Mouse (Mus musculus): ENCODE results near the gene Ang2. TPM values are rescaled to one million over a fixed set of nuclear protein-coding genes. Genes with fewer than 3 reads are reported as not detected.

Ang2 gene
- polyA plus RNA-seq, 2 experiments = not detected

GRCm38 (mm10) chr14:51157072-51157471 is 41.9 kb downstream of the Ang2 start:
- no peak for ATAC-seq (ENCODE audit: insufficient read depth)
- Histone ChIP-seq H3K4me3 (ENCODE audit: insufficient read depth in 1 of 2, low read depth in 2 of 2, low read length in 2 of 2) (no peak overlapping the region), H3K4me1 (replicated peaks; ENCODE audit: control insufficient read depth in 2 of 2, insufficient read depth in 2 of 2, low read length in 1 of 2) (peaks cover 12 to 22% of the 10 kb centered on the region in 2 experiments), H3K9me3 (ENCODE audit: control insufficient read depth, low read length) (no peaks in the 10 kb centered on the region), H3K9ac (replicated peaks) (no peak overlapping the region), H3K27me3 (ENCODE audit: control insufficient read depth, insufficient read depth, low read length) (no peaks in the 10 kb centered on the region), H3K4me2 (ENCODE audit: low read depth) (no peak overlapping the region), H3K36me3 (replicated peaks; ENCODE audit: control insufficient read depth, insufficient read depth, low read depth) (no peaks in the 10 kb centered on the region), H3K27ac (no peak overlapping the region)
- DNase-seq (ENCODE audit: low read depth in 3 of 3, low spot score in 3 of 3) = no peak
- 48% methylated on average over 1 of the region's 1 CpGs for WGBS (ENCODE audit: insufficient replicate concordance)
- TF ChIP-seq CTCF (IDR thresholded peaks at IDR 0.05; ENCODE audit: low read depth) (no peak), EP300 (IDR thresholded peaks at IDR 0.05; ENCODE audit: low read depth) (no peak)

GRCm38 (mm10) chr14:51156736-51157068 is 42.2 kb downstream of the Ang2 start:
- DNase-seq (ENCODE audit: low read depth in 3 of 3, low spot score in 3 of 3) (no peak), ATAC-seq (ENCODE audit: insufficient read depth) (no peak)
- Histone ChIP-seq H3K36me3 (replicated peaks; ENCODE audit: control insufficient read depth, insufficient read depth, low read depth) (no peaks in the 10 kb centered on the region), H3K27ac (no peak overlapping the region), H3K4me1 (replicated peaks; ENCODE audit: control insufficient read depth in 2 of 2, insufficient read depth in 2 of 2, low read length in 1 of 2) (peaks cover 16 to 25% of the 10 kb centered on the region in 2 experiments), H3K4me2 (ENCODE audit: low read depth) (no peak overlapping the region), H3K9me3 (ENCODE audit: control insufficient read depth, low read length) (no peaks in the 10 kb centered on the region), H3K27me3 (ENCODE audit: control insufficient read depth, insufficient read depth, low read length) (no peaks in the 10 kb centered on the region), H3K4me3 (ENCODE audit: insufficient read depth in 1 of 2, low read depth in 2 of 2, low read length in 2 of 2) (no peak overlapping the region), H3K9ac (replicated peaks) (no peak overlapping the region)
- 48% methylated on average over 4 of the region's 4 CpGs for WGBS (ENCODE audit: insufficient replicate concordance)
- no peak for TF ChIP-seq EP300 (IDR thresholded peaks at IDR 0.05; ENCODE audit: low read depth)
- no peak for TF ChIP-seq CTCF (IDR thresholded peaks at IDR 0.05; ENCODE audit: low read depth)

GRCm38 (mm10) chr14:51156056-51156735 is 42.8 kb downstream of the Ang2 start:
- Histone ChIP-seq H3K36me3 (replicated peaks; ENCODE audit: control insufficient read depth, insufficient read depth, low read depth) (no peaks in the 10 kb centered on the region), H3K27ac (no peak overlapping the region), H3K4me2 (ENCODE audit: low read depth) (no peak overlapping the region), H3K9ac (replicated peaks) (no peak overlapping the region), H3K9me3 (ENCODE audit: control insufficient read depth, low read length) (no peaks in the 10 kb centered on the region), H3K27me3 (ENCODE audit: control insufficient read depth, insufficient read depth, low read length) (no peaks in the 10 kb centered on the region), H3K4me3 (ENCODE audit: insufficient read depth in 1 of 2, low read depth in 2 of 2, low read length in 2 of 2) (no peak overlapping the region), H3K4me1 (replicated peaks; ENCODE audit: control insufficient read depth in 2 of 2, insufficient read depth in 2 of 2, low read length in 1 of 2) (peaks cover 16 to 26% of the 10 kb centered on the region in 2 experiments)
- 78% methylated on average over 5 of the region's 5 CpGs for WGBS (ENCODE audit: insufficient replicate concordance)
- no peak for TF ChIP-seq CTCF (IDR thresholded peaks at IDR 0.05; ENCODE audit: low read depth)
- no peak for TF ChIP-seq EP300 (IDR thresholded peaks at IDR 0.05; ENCODE audit: low read depth)
- ATAC-seq (ENCODE audit: insufficient read depth) = no peak
- DNase-seq (ENCODE audit: low read depth in 3 of 3, low spot score in 3 of 3) = no peak

GRCm38 (mm10) chr14:51152249-51152870 is 46.6 kb downstream of the Ang2 start:
- H3K36me3 ChIP-seq (replicated peaks; ENCODE audit: control insufficient read depth, insufficient read depth, low read depth) = no peaks in the 10 kb centered on the region
- H3K9ac ChIP-seq (replicated peaks) = peak overlapping the region; percentile 37
- TF ChIP-seq CTCF (IDR thresholded peaks at IDR 0.05; ENCODE audit: low read depth) (no peak), EP300 (IDR thresholded peaks at IDR 0.05; ENCODE audit: low read depth) (peak; percentile 89)
- H3K4me2 ChIP-seq (ENCODE audit: low read depth) = peak overlapping the region; percentile 33
- no peaks in the 10 kb centered on the region for H3K27me3 ChIP-seq (ENCODE audit: control insufficient read depth, insufficient read depth, low read length)
- peak; percentile 67 for ATAC-seq (ENCODE audit: insufficient read depth)
- H3K27ac ChIP-seq = peak overlapping the region; percentile 59
- 36% methylated on average over 5 of the region's 5 CpGs for WGBS (ENCODE audit: insufficient replicate concordance)
- DNase-seq (ENCODE audit: low read depth in 3 of 3, low spot score in 3 of 3) = no peak
- no peak overlapping the region for H3K4me3 ChIP-seq (ENCODE audit: insufficient read depth in 1 of 2, low read depth in 2 of 2, low read length in 2 of 2)
- peaks cover 52 to 59% of the 10 kb centered on the region in 2 experiments for H3K4me1 ChIP-seq (replicated peaks; ENCODE audit: control insufficient read depth in 2 of 2, insufficient read depth in 2 of 2, low read length in 1 of 2)
- no peaks in the 10 kb centered on the region for H3K9me3 ChIP-seq (ENCODE audit: control insufficient read depth, low read length)

GRCm38 (mm10) chr14:51150206-51150831 is 48.6 kb downstream of the Ang2 start:
- Histone ChIP-seq H3K27me3 (ENCODE audit: control insufficient read depth, insufficient read depth, low read length) (no peaks in the 10 kb centered on the region), H3K4me1 (replicated peaks; ENCODE audit: control insufficient read depth in 2 of 2, insufficient read depth in 2 of 2, low read length in 1 of 2) (peaks cover 67 to 73% of the 10 kb centered on the region in 2 experiments), H3K4me2 (ENCODE audit: low read depth) (peak overlapping the region; percentile 50), H3K9me3 (ENCODE audit: control insufficient read depth, low read length) (no peaks in the 10 kb centered on the region), H3K27ac (peak overlapping the region; percentile 80), H3K36me3 (replicated peaks; ENCODE audit: control insufficient read depth, insufficient read depth, low read depth) (no peaks in the 10 kb centered on the region), H3K9ac (replicated peaks) (peak overlapping the region; percentile 39), H3K4me3 (ENCODE audit: insufficient read depth in 1 of 2, low read depth in 2 of 2, low read length in 2 of 2) (no peak overlapping the region)
- peak in 1 of 3 experiments; percentile 65 for DNase-seq (ENCODE audit: low read depth in 3 of 3, low spot score in 3 of 3)
- 58% methylated on average over 3 of the region's 3 CpGs for WGBS (ENCODE audit: insufficient replicate concordance)
- ATAC-seq (ENCODE audit: insufficient read depth) = peak; percentile 82
- TF ChIP-seq CTCF (IDR thresholded peaks at IDR 0.05; ENCODE audit: low read depth) (no peak), EP300 (IDR thresholded peaks at IDR 0.05; ENCODE audit: low read depth) (peak; percentile 83)
